Mouse (Mus musculus): ENCODE measurements around the gene Igfbp5. TPM values are rescaled to one million over a fixed set of nuclear protein-coding genes. Genes with fewer than 3 reads are reported as not detected.

Gene Igfbp5
- polyA plus RNA-seq (2011; ENCODE audit: insufficient read depth, insufficient read length, low read depth, missing spikeins) = 0.99 TPM in 2 replicates

DNA sequence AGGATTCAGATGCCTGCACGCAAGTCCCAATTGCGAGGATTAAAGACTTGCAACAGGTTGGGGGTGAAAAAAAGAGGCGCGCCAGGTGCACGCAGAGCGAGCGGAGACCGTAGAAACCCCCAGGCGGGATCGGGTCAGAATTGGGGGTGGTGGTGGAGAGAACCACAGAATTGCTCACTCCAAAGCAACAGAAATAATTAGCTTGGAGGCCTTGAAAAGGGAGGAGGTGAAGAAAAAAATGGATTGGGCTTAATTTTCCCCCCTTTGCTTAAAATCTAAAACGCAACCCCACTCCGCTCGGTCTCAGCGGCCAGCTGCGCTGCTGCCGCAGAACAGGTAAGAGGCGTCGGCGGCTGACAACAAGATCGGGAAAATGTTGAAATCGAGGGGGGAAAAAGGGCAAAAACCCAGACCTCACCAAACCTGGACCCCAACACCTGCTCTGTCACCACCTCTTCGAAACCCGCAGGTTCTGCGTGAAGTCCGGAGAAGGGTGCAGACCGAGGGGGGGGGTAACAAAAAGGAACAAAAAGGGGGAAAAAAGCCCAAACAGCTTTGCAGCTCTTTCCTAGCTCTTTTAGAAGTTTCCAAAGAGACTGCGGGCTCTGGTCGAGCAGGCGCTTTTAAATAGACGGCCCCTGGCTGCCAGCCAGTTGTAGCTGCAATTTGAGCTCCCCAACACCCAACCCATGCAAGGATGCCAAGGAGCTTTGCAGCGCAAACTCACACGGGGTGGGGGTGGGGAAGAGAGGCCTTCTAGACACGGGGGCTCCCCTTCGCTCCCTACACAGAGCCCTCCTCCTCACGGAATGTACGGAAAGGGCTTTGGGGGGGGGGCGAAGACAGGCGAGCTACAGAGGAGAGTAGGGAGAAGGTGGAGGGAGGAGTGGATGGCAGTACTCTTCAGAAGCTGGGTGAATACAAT, at the start of gene Igfbp5:
Igfbp5 (minus strand) TSS at position 598 of the 925 bp plus-strand sequence.
- Histone ChIP-seq H3K36me3 (ENCODE audit: control insufficient read depth, insufficient read depth, low read length, poor library complexity, severe bottlenecking) (no peaks in the 10 kb centered on the region), H3K27ac (ENCODE audit: insufficient read depth, low read length) (no peak within 1 kb of the TSS), H3K4me3 (ENCODE audit: low read depth, low read length) (peak within 1 kb of the TSS; percentile 75), H3K9me3 (replicated peaks; ENCODE audit: control insufficient read depth, insufficient read depth, low read length, poor library complexity, severe bottlenecking) (no peaks in the 10 kb centered on the region), H3K4me1 (ENCODE audit: control insufficient read depth, insufficient read depth, low read length) (no peaks in the 10 kb centered on the region), H3K27me3 (ENCODE audit: control insufficient read depth, insufficient read depth, low read length, poor library complexity, severe bottlenecking) (peaks cover 13% of the 10 kb centered on the region), H3K9ac (ENCODE audit: low read depth, poor library complexity, severe bottlenecking) (peak within 1 kb of the TSS; percentile 9; the same call in 1 of the 2 replicates)
- TF ChIP-seq CTCF (IDR thresholded peaks at IDR 0.05; ENCODE audit: low read depth, low read length) = no peak
- no peak for TF ChIP-seq EP300 (IDR thresholded peaks at IDR 0.05; ENCODE audit: insufficient read depth, low read depth, low read length)
- no peak for TF ChIP-seq POLR2A (IDR thresholded peaks at IDR 0.05; ENCODE audit: insufficient read depth, low read length)

GRCm38 (mm10) chr1:72914815-72915214, 40.1 kb upstream of the Igfbp5 start:
- TF ChIP-seq CTCF (IDR thresholded peaks at IDR 0.05; ENCODE audit: low read depth, low read length) (no peak), POLR2A (IDR thresholded peaks at IDR 0.05; ENCODE audit: insufficient read depth, low read length) (no peak), EP300 (IDR thresholded peaks at IDR 0.05; ENCODE audit: insufficient read depth, low read depth, low read length) (no peak)
- H3K36me3 ChIP-seq (ENCODE audit: control insufficient read depth, insufficient read depth, low read length, poor library complexity, severe bottlenecking) = no peaks in the 10 kb centered on the region
- H3K4me3 ChIP-seq (ENCODE audit: low read depth, low read length) = no peak overlapping the region
- no peaks in the 10 kb centered on the region for H3K9me3 ChIP-seq (replicated peaks; ENCODE audit: control insufficient read depth, insufficient read depth, low read length, poor library complexity, severe bottlenecking)
- H3K4me1 ChIP-seq (ENCODE audit: control insufficient read depth, insufficient read depth, low read length) = no peaks in the 10 kb centered on the region
- no peak overlapping the region for H3K27ac ChIP-seq (ENCODE audit: insufficient read depth, low read length)
- no peak overlapping the region for H3K9ac ChIP-seq (ENCODE audit: low read depth, poor library complexity, severe bottlenecking)
- H3K27me3 ChIP-seq (ENCODE audit: control insufficient read depth, insufficient read depth, low read length, poor library complexity, severe bottlenecking) = no peaks in the 10 kb centered on the region; the same call in 1 of the 2 replicates

- Histone ChIP-seq H3K36me3 (ENCODE audit: control insufficient read depth, insufficient read depth, low read length, poor library complexity, severe bottlenecking) (no peaks in the 10 kb centered on the region), H3K27ac (ENCODE audit: insufficient read depth, low read length) (no peak overlapping the region), H3K9ac (ENCODE audit: low read depth, poor library complexity, severe bottlenecking) (no peak overlapping the region), H3K4me1 (ENCODE audit: control insufficient read depth, insufficient read depth, low read length) (no peaks in the 10 kb centered on the region), H3K4me3 (ENCODE audit: low read depth, low read length) (no peak overlapping the region), H3K27me3 (ENCODE audit: control insufficient read depth, insufficient read depth, low read length, poor library complexity, severe bottlenecking) (no peaks in the 10 kb centered on the region; the same call in 1 of the 2 replicates), H3K9me3 (replicated peaks; ENCODE audit: control insufficient read depth, insufficient read depth, low read length, poor library complexity, severe bottlenecking) (no peaks in the 10 kb centered on the region)
- TF ChIP-seq CTCF (IDR thresholded peaks at IDR 0.05; ENCODE audit: low read depth, low read length) (no peak), POLR2A (IDR thresholded peaks at IDR 0.05; ENCODE audit: insufficient read depth, low read length) (no peak), EP300 (IDR thresholded peaks at IDR 0.05; ENCODE audit: insufficient read depth, low read depth, low read length) (no peak)
Measured at GRCm38 (mm10) chr1:72913073-72913472, 38.4 kb upstream of the Igfbp5 start.

DNA sequence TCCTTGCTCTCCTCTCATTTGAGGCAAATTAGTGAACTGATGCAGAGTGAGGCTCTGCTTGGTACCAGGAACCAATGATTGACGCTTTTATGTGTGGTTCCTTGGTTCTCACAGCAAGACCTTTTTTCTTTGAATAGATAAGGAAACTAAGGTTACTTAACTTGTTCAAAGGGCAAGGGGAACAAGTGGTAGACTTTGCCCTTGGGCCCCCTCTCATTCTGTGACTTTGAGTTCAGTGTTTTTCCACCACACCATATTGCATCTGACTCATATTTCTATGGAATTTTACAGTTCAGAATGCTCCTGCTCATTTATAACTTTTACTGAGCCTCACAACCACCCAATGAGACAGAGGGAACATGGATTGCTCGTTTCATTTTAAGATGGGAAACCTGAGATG, 21.1 kb upstream of the Igfbp5 start:
- Histone ChIP-seq H3K4me1 (ENCODE audit: control insufficient read depth, insufficient read depth, low read length) (no peaks in the 10 kb centered on the region), H3K36me3 (ENCODE audit: control insufficient read depth, insufficient read depth, low read length, poor library complexity, severe bottlenecking) (no peaks in the 10 kb centered on the region), H3K4me3 (ENCODE audit: low read depth, low read length) (no peak overlapping the region), H3K27ac (ENCODE audit: insufficient read depth, low read length) (no peak overlapping the region), H3K27me3 (ENCODE audit: control insufficient read depth, insufficient read depth, low read length, poor library complexity, severe bottlenecking) (no peaks in the 10 kb centered on the region), H3K9ac (ENCODE audit: low read depth, poor library complexity, severe bottlenecking) (no peak overlapping the region), H3K9me3 (replicated peaks; ENCODE audit: control insufficient read depth, insufficient read depth, low read length, poor library complexity, severe bottlenecking) (no peaks in the 10 kb centered on the region)
- no peak for TF ChIP-seq EP300 (IDR thresholded peaks at IDR 0.05; ENCODE audit: insufficient read depth, low read depth, low read length)
- TF ChIP-seq CTCF (IDR thresholded peaks at IDR 0.05; ENCODE audit: low read depth, low read length) = no peak
- TF ChIP-seq POLR2A (IDR thresholded peaks at IDR 0.05; ENCODE audit: insufficient read depth, low read length) = no peak

DNA sequence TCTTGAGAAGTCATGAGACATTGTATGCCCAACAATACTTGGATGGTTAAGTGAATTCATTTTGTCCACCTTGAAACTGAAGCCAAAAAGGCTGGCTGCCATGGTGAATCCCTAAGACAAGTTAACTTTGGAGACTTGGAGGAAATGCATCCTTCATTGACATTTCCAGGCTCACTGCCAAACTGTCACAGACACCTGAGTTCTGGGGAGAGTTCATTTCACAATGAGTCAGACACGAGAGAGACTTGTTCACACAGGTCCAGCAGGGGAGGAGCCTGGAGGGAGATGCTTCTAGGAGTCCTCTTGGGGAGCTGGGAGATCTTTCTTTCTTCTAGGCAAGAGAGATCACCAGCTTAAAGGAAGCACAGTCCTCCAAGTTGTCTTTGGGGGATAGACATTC, 13.2 kb upstream of the Igfbp5 start:
- Histone ChIP-seq H3K27me3 (ENCODE audit: control insufficient read depth, insufficient read depth, low read length, poor library complexity, severe bottlenecking) (no peaks in the 10 kb centered on the region), H3K4me1 (ENCODE audit: control insufficient read depth, insufficient read depth, low read length) (no peaks in the 10 kb centered on the region), H3K9ac (ENCODE audit: low read depth, poor library complexity, severe bottlenecking) (no peak overlapping the region), H3K9me3 (replicated peaks; ENCODE audit: control insufficient read depth, insufficient read depth, low read length, poor library complexity, severe bottlenecking) (no peaks in the 10 kb centered on the region), H3K27ac (ENCODE audit: insufficient read depth, low read length) (no peak overlapping the region), H3K4me3 (ENCODE audit: low read depth, low read length) (no peak overlapping the region), H3K36me3 (ENCODE audit: control insufficient read depth, insufficient read depth, low read length, poor library complexity, severe bottlenecking) (no peaks in the 10 kb centered on the region)
- TF ChIP-seq POLR2A (IDR thresholded peaks at IDR 0.05; ENCODE audit: insufficient read depth, low read length) (no peak), EP300 (IDR thresholded peaks at IDR 0.05; ENCODE audit: insufficient read depth, low read depth, low read length) (no peak), CTCF (IDR thresholded peaks at IDR 0.05; ENCODE audit: low read depth, low read length) (no peak)

DNA sequence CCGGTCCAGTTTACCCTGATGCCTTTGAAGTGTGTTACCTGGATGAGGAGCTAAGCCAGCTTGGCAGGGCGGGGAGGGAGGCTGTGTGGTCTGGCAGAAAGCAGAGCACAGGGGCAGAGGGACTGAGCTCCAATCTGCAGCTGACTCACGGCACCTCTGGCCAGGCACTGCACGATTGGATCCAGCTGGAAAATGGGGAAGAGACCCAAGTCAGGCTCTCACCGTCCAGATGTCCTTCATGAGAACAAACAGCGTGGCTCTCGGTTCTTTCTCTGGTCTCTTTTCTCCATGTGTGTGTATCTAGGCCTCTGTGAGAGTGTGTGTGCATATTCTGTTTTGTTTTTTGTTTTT, 11.1 kb upstream of the Igfbp5 start:
- Histone ChIP-seq H3K36me3 (ENCODE audit: control insufficient read depth, insufficient read depth, low read length, poor library complexity, severe bottlenecking) (no peaks in the 10 kb centered on the region), H3K4me1 (ENCODE audit: control insufficient read depth, insufficient read depth, low read length) (no peaks in the 10 kb centered on the region), H3K9me3 (replicated peaks; ENCODE audit: control insufficient read depth, insufficient read depth, low read length, poor library complexity, severe bottlenecking) (no peaks in the 10 kb centered on the region), H3K27ac (ENCODE audit: insufficient read depth, low read length) (no peak overlapping the region), H3K4me3 (ENCODE audit: low read depth, low read length) (no peak overlapping the region), H3K9ac (ENCODE audit: low read depth, poor library complexity, severe bottlenecking) (no peak overlapping the region), H3K27me3 (ENCODE audit: control insufficient read depth, insufficient read depth, low read length, poor library complexity, severe bottlenecking) (no peaks in the 10 kb centered on the region)
- TF ChIP-seq EP300 (IDR thresholded peaks at IDR 0.05; ENCODE audit: insufficient read depth, low read depth, low read length) = no peak
- TF ChIP-seq CTCF (IDR thresholded peaks at IDR 0.05; ENCODE audit: low read depth, low read length) = no peak
- TF ChIP-seq POLR2A (IDR thresholded peaks at IDR 0.05; ENCODE audit: insufficient read depth, low read length) = no peak
